Mouse (Mus musculus) intestine, postnatal 0 days (tissue): Measurements from ENCODE around the gene Mmp2. TPM values are rescaled to one million over a fixed set of nuclear protein-coding genes. Genes with fewer than 3 reads are reported as not detected.

Experiments
- ATAC-seq: fragments of 200-750 bp; cut with Nextera tagmentation; 2 replicates; pipeline ENCODE4 v1.8.0; 2017; ENCODE audit warnings: mild to moderate bottlenecking, moderate TSS enrichment, moderate library complexity
- H3K27ac ChIP-seq: fragments of 300-500 bp; sonication (generic); 2 replicates; pipeline ENCODE4 v1.5.1; 2014; ENCODE audit warnings: mild to moderate bottlenecking, low read depth, low read length, moderate library complexity
- H3K27me3 ChIP-seq: fragments of 300-500 bp; sonication (generic); replicated peaks from 2 replicates; pipeline ENCODE4 v1.6.1; 2014; ENCODE audit warnings: low read length, mixed read lengths; ENCODE audit not compliant: control insufficient read depth, insufficient read depth
- H3K36me3 ChIP-seq: fragments of 300-500 bp; sonication (generic); 2 replicates; pipeline ENCODE4 v1.6.1; 2014; ENCODE audit warnings: mild to moderate bottlenecking, moderate library complexity; ENCODE audit not compliant: control insufficient read depth, insufficient read depth
- H3K4me1 ChIP-seq: fragments of 300-500 bp; sonication (generic); replicated peaks from 2 replicates; pipeline ENCODE4 v1.6.1; 2014; ENCODE audit warnings: antibody characterized with exemption, low read length, mixed read lengths; ENCODE audit not compliant: control insufficient read depth, insufficient read depth
- H3K4me2 ChIP-seq: fragments of 300-500 bp; sonication (generic); replicated peaks from 2 replicates; pipeline ENCODE4 v1.6.1; 2014; ENCODE audit warnings: low read depth, mild to moderate bottlenecking, moderate library complexity
- H3K4me3 ChIP-seq: fragments of 300-500 bp; sonication (generic); 2 replicates; pipeline ENCODE4 v1.5.1; 2014; ENCODE audit warnings: low read depth, low read length
- H3K9ac ChIP-seq: fragments of 300-500 bp; sonication (generic); 2 replicates; pipeline ENCODE4 v1.6.1; 2014; ENCODE audit warnings: mild to moderate bottlenecking, low read depth, low read length
- H3K9me3 ChIP-seq: fragments of 300-500 bp; sonication (generic); 2 replicates; pipeline ENCODE4 v1.6.1; 2016; ENCODE audit warnings: mixed run types; ENCODE audit not compliant: control insufficient read depth
- CTCF ChIP-seq: sonication (generic); IDR thresholded peaks from 2 replicates; pipeline ENCODE4 v1.5.1; 2016; ENCODE audit warnings: low read depth, mild to moderate bottlenecking, control low read depth, antibody characterized with exemption, moderate library complexity
- WGBS: fragments of 180-500 bp; shearing (Covaris S2); extraction: QIAGEN DNeasy Blood & Tissue Kit; methylation state at CpG from one replicate; pipeline ENCODE4 v1.1.7; 2014; 5-methylcytosine and 5-hydroxymethylcytosine counted together
- polyA plus RNA-seq: library from polyadenylated mRNA; unstranded; fragments of >200 nt; fragmentation: Nextera tagmentation; extraction: Ambion mirVana; gene quantifications from 2 replicates; pipeline ENCODE4 v1.2.1, GENCODE M21; 2015

Gene Mmp2
- polyA plus RNA-seq, 1 experiment from 2014 or later, result 59.0 TPM

DNA sequence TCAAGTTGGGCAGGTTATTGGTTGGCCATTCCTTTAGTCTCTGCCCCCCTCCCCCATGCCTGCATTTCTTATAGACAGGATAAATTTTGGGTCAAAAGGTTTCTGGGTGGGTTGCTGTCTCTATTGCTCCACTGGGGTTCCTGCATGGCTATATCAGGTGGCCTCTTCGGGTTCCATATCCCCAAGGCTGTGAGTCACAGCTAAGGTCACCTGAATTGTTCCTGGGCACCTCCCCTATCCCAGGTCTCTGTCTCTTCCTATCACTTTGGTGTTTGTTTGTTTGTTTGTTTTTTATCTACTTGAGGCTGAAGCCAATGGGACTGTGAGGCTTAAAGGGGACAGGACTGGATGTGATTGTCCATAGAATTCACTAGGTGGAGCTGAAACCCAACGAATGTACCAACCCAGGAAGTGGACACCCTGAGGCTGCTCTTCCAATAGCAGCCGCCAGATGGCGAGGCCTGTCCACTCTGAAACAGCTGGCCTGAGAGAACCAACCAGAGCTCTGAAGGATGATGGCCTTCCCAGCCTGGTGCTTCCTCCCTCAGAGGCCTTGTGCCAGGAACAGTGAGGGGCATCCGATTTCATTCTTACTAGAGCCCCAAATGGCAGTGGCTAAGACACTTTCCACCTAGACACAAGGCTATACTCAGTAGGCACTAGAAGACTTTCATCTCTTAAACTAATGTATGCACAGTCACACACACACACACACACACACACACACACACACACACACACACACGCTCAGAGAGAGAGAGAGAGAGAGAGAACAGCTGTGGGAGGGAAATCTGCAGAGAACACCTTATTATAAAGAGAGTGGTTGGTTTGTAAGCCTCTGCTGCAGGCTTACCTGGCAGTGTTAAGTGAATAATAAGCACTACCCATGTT lies 8.9 kb upstream of the Mmp2 start:
- no peaks in the 10 kb centered on the region for H3K9me3 ChIP-seq
- WGBS, result 19% methylated on average over 6 of the region's 6 CpGs
- H3K9ac ChIP-seq, result no peak overlapping the region
- peak; percentile 76 for ATAC-seq
- peak; percentile 99 for TF ChIP-seq CTCF
- H3K27ac ChIP-seq, result no peak overlapping the region
- no peaks in the 10 kb centered on the region for H3K36me3 ChIP-seq
- no peaks in the 10 kb centered on the region for H3K27me3 ChIP-seq
- H3K4me3 ChIP-seq, result no peak overlapping the region
- H3K4me2 ChIP-seq, result no peak overlapping the region
- H3K4me1 ChIP-seq, result no peaks in the 10 kb centered on the region

DNA sequence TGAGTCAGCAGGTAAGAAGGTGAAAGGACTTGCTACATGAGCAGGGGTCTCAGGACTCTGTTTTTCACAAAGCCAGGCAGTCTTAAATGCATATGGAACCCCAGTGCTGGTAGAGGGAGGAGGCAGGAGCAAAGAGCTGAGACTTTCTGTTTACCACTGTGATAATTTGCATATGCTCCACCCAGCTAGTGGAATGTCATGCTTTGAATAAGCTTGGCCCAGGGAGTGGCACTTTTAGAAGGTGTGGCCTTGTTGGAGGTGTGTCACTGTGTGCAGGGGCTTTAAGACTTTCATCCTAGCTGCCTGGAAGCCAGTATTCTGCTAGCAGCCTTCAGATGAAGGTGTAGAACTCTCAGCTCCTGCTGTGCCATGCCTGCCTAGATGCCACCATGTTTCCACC lies 5.9 kb upstream of the Mmp2 start:
- no peaks in the 10 kb centered on the region for H3K27me3 ChIP-seq
- no peak overlapping the region for H3K4me3 ChIP-seq
- no peak overlapping the region for H3K4me2 ChIP-seq
- H3K36me3 ChIP-seq, result no peaks in the 10 kb centered on the region
- H3K9ac ChIP-seq, result no peak overlapping the region
- no peak overlapping the region for H3K27ac ChIP-seq
- no peaks in the 10 kb centered on the region for H3K9me3 ChIP-seq
- H3K4me1 ChIP-seq, result no peaks in the 10 kb centered on the region
- no peak for TF ChIP-seq CTCF
- no peak for ATAC-seq

GRCm38 (mm10) chr8:92822386-92822785 lies 4.7 kb upstream of the Mmp2 start:
- Histone ChIP-seq H3K9me3 (no peaks in the 10 kb centered on the region), H3K4me3 (no peak overlapping the region), H3K4me1 (no peaks in the 10 kb centered on the region), H3K9ac (no peak overlapping the region), H3K36me3 (no peaks in the 10 kb centered on the region), H3K4me2 (no peak overlapping the region), H3K27me3 (no peaks in the 10 kb centered on the region), H3K27ac (no peak overlapping the region)
- WGBS, result 49% methylated on average over 5 of the region's 5 CpGs
- ATAC-seq, result no peak
- no peak for TF ChIP-seq CTCF

GRCm38 (mm10) chr8:92825991-92826390 lies 1.1 kb upstream of the Mmp2 start:
- H3K9ac ChIP-seq, result no peak overlapping the region
- H3K4me2 ChIP-seq, result no peak overlapping the region
- H3K9me3 ChIP-seq, result no peaks in the 10 kb centered on the region
- WGBS, result 55% methylated on average over 4 of the region's 4 CpGs
- H3K4me1 ChIP-seq, result no peaks in the 10 kb centered on the region
- no peak overlapping the region for H3K27ac ChIP-seq
- no peak overlapping the region for H3K4me3 ChIP-seq
- TF ChIP-seq CTCF, result no peak
- ATAC-seq, result no peak
- no peaks in the 10 kb centered on the region for H3K27me3 ChIP-seq
- no peaks in the 10 kb centered on the region for H3K36me3 ChIP-seq

- peak overlapping the region; percentile 78; the same call in 1 of the 2 replicates for H3K27ac ChIP-seq
- H3K4me2 ChIP-seq, result peak overlapping the region; percentile 60
- TF ChIP-seq CTCF, result no peak
- WGBS, result 47% methylated on average over 15 of the region's 15 CpGs
- H3K27me3 ChIP-seq, result no peaks in the 10 kb centered on the region
- peak overlapping the region; percentile 38 for H3K4me3 ChIP-seq
- H3K4me1 ChIP-seq, result no peaks in the 10 kb centered on the region
- H3K9me3 ChIP-seq, result no peaks in the 10 kb centered on the region
- H3K9ac ChIP-seq, result no peak overlapping the region
- no peaks in the 10 kb centered on the region for H3K36me3 ChIP-seq
- ATAC-seq, result no peak
Observed at GRCm38 (mm10) chr8:92828251-92828743, 1.2 kb downstream of the Mmp2 start.

- no peaks in the 10 kb centered on the region for H3K27me3 ChIP-seq
- no peak overlapping the region for H3K4me3 ChIP-seq
- WGBS, result 42% methylated on average over 5 of the region's 5 CpGs
- no peaks in the 10 kb centered on the region; the same call in 1 of the 2 replicates for H3K36me3 ChIP-seq
- no peaks in the 10 kb centered on the region for H3K4me1 ChIP-seq
- no peak overlapping the region for H3K4me2 ChIP-seq
- H3K9ac ChIP-seq, result no peak overlapping the region
- no peaks in the 10 kb centered on the region for H3K9me3 ChIP-seq
- no peak overlapping the region for H3K27ac ChIP-seq
- TF ChIP-seq CTCF, result no peak
- ATAC-seq, result no peak
Observed at GRCm38 (mm10) chr8:92834065-92834731, 7.1 kb downstream of the Mmp2 start.
